8 mouse cellular contexts compared by ENCODE assay signal in the genomic region with DNA sequence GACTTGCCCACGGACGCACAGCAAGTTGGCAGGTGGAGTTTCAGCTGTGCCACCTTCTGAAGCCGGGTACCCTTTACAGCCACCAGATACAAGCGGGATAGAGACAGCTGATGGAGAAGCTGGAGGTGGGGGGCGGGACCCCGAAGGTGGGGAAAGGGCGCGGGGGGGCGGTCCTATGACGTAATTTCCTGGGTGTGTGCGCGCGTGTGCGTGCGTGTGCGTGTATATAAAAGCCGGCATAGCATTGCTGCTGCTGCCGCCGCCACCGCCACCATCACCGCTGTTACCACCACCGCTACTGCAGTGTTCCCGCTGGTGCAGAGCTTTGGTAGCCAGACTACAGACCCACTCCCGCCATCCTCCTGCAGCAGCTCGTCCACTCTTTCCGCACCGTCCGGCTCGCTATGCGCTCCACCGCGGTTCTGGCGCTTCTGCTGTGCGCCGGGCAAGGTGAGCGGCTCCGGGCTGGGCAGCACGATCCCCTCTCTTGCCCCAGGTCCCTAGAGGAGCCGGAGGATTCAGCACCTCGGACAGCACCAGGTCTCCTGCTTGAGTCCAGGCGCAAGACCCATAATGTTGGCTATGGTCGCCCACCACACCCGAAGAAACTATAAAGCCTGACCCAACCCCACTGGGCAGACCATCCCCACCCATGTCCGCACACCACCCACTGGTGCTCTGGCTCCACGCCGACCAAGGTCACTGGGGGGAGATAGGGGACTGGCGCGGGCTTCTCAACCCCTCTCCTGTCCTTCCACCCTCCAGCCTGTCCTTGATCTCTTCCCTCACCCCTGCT. TPM values are rescaled to one million over a fixed set of nuclear protein-coding genes. Genes with fewer than 3 reads are reported as not detected.
DNase-seq lines count a peak whose midpoint lies in the region; ATAC-seq and TF ChIP-seq lines count a peak whose summit lies in the region.

A gene (plus strand): TSS at position 249 of the 796 bp plus-strand sequence.

- H3K9me3 ChIP-seq in heart, embryonic 11.5 days (replicated peaks; ENCODE audit: control insufficient read depth, low read length), result no peaks in the 10 kb centered on the region
- no peaks in the 10 kb centered on the region for H3K9me3 ChIP-seq in kidney, embryonic 16.5 days (ENCODE audit: low read length)
- no peaks in the 10 kb centered on the region for H3K9me3 ChIP-seq in liver, embryonic 11.5 days (ENCODE audit: control insufficient read depth, low read length)

- TF ChIP-seq CTCF in thymus, adult 2 months (IDR thresholded peaks at IDR 0.05; ENCODE audit: borderline replicate concordance, control insufficient read depth, extremely low read depth, insufficient read depth, low read length, poor library complexity), result no peak
- TF ChIP-seq CTCF in testis, adult 2 months (IDR thresholded peaks at IDR 0.05; ENCODE audit: control insufficient read depth, insufficient read depth, insufficient replicate concordance, low read depth, low read length), result no peak

- no peak within 1 kb of the TSS for H3K27ac ChIP-seq in thymus, adult 2 months (ENCODE audit: control insufficient read depth, insufficient read depth, low read length)
- H3K27ac ChIP-seq in heart, embryonic 11.5 days (ENCODE audit: low read depth, low read length), result no peak within 1 kb of the TSS
- H3K27ac ChIP-seq in kidney, embryonic 16.5 days (ENCODE audit: low read length), result no peak within 1 kb of the TSS
- no peak within 1 kb of the TSS for H3K27ac ChIP-seq in liver, embryonic 11.5 days (ENCODE audit: low read depth, low read length)
- H3K27ac ChIP-seq in testis, adult 2 months (ENCODE audit: control insufficient read depth, insufficient read depth, low read depth, low read length), result no peak within 1 kb of the TSS

- no peaks in the 10 kb centered on the region for H3K36me3 ChIP-seq in thymus, adult 2 months (ENCODE audit: control insufficient read depth, insufficient read depth, low read length)
- no peaks in the 10 kb centered on the region for H3K36me3 ChIP-seq in heart, embryonic 11.5 days (ENCODE audit: control insufficient read depth, insufficient read depth, low read length)
- H3K36me3 ChIP-seq in kidney, embryonic 16.5 days (ENCODE audit: insufficient read depth, low read length), result no peaks in the 10 kb centered on the region
- H3K36me3 ChIP-seq in liver, embryonic 11.5 days (ENCODE audit: control insufficient read depth, insufficient read depth, low read length), result no peaks in the 10 kb centered on the region
- H3K36me3 ChIP-seq in testis, adult 2 months (ENCODE audit: control insufficient read depth, insufficient read depth, low read length), result no peaks in the 10 kb centered on the region

- H3K4me1 ChIP-seq in thymus, adult 2 months (replicated peaks; ENCODE audit: control insufficient read depth, insufficient read depth, low read length), result no peaks in the 10 kb centered on the region
- H3K4me1 ChIP-seq in heart, embryonic 11.5 days (ENCODE audit: control insufficient read depth, insufficient read depth, low read length), result no peaks in the 10 kb centered on the region
- H3K4me1 ChIP-seq in kidney, embryonic 16.5 days (ENCODE audit: insufficient read depth, low read length), result peaks cover 4% of the 10 kb centered on the region
- no peaks in the 10 kb centered on the region for H3K4me1 ChIP-seq in liver, embryonic 11.5 days (replicated peaks; ENCODE audit: control insufficient read depth, insufficient read depth, low read length)
- H3K4me1 ChIP-seq in testis, adult 2 months (ENCODE audit: control insufficient read depth, insufficient read depth, low read length), result peaks cover 8% of the 10 kb centered on the region

- 5% methylated on average over 48 of the region's 48 CpGs for WGBS in thymus, adult 2 months
- WGBS in heart, embryonic 11.5 days (ENCODE audit: insufficient replicate concordance), result 2% methylated on average over 48 of the region's 48 CpGs
- 3% methylated on average over 48 of the region's 48 CpGs for WGBS in kidney, embryonic 16.5 days
- WGBS in liver, embryonic 11.5 days, result 4% methylated on average over 48 of the region's 48 CpGs

- H3K4me3 ChIP-seq in thymus, adult 2 months (ENCODE audit: control insufficient read depth, insufficient read depth, low read length), result no peak within 1 kb of the TSS
- H3K4me3 ChIP-seq in heart, embryonic 11.5 days (ENCODE audit: low read depth, low read length), result peak within 1 kb of the TSS; percentile 8; the same call in 1 of the 2 replicates
- H3K4me3 ChIP-seq in kidney, embryonic 16.5 days (ENCODE audit: low read length), result peak within 1 kb of the TSS; percentile 33
- H3K4me3 ChIP-seq in liver, embryonic 11.5 days (ENCODE audit: low read depth, low read length), result peak within 1 kb of the TSS; percentile 27; the same call in 1 of the 2 replicates
- H3K4me3 ChIP-seq in testis, adult 2 months (ENCODE audit: control insufficient read depth, low read depth, low read length), result peak within 1 kb of the TSS; percentile 87

- H3K27me3 ChIP-seq in thymus, adult 2 months (ENCODE audit: control insufficient read depth, insufficient read depth, low read length), result no peaks in the 10 kb centered on the region; the same call in 1 of the 2 replicates
- peaks cover 41% of the 10 kb centered on the region for H3K27me3 ChIP-seq in heart, embryonic 11.5 days (ENCODE audit: control insufficient read depth, insufficient read depth, low read length)
- H3K27me3 ChIP-seq in kidney, embryonic 16.5 days (ENCODE audit: insufficient read depth, low read length), result peaks cover 23% of the 10 kb centered on the region
- H3K27me3 ChIP-seq in liver, embryonic 11.5 days (replicated peaks; ENCODE audit: control insufficient read depth, insufficient read depth, low read length), result peaks cover 27% of the 10 kb centered on the region
- H3K27me3 ChIP-seq in testis, adult 2 months (ENCODE audit: control insufficient read depth, insufficient read depth, low read length), result no peaks in the 10 kb centered on the region

- DNase-seq in thymus, adult 2 months, result peak; percentile 54
- no peak for DNase-seq in thymus, adult 18-20 months
- DNase-seq in embryo, embryonic 11.5 days (ENCODE audit: low read depth, low spot score), result peak; percentile 84
- DNase-seq in liver, embryonic 11.5 days (ENCODE audit: low spot score), result peak; percentile 87
- DNase-seq in naive thymus-derived CD4-positive, alpha-beta T cell, adult 2 months (ENCODE audit: low read depth), result peak; percentile 31

- H3K9ac ChIP-seq in heart, embryonic 11.5 days (ENCODE audit: low read depth, low read length), result no peak within 1 kb of the TSS
- no peak within 1 kb of the TSS for H3K9ac ChIP-seq in kidney, embryonic 16.5 days (replicated peaks; ENCODE audit: low read length)
- no peak within 1 kb of the TSS for H3K9ac ChIP-seq in liver, embryonic 11.5 days (ENCODE audit: low read depth, low read length)

- no peak for ATAC-seq in heart, embryonic 11.5 days (replicated peaks; ENCODE audit: insufficient number of reproducible peaks, low FRiP score, low TSS enrichment)
- ATAC-seq in kidney, embryonic 16.5 days (ENCODE audit: low FRiP score, low TSS enrichment), result peak; percentile 84
- ATAC-seq in liver, embryonic 11.5 days (replicated peaks; ENCODE audit: low FRiP score), result peak; percentile 59

- H3K4me2 ChIP-seq in heart, embryonic 11.5 days, result peak within 1 kb of the TSS; percentile 51
- H3K4me2 ChIP-seq in kidney, embryonic 16.5 days (replicated peaks; ENCODE audit: low read depth, low read length), result peak within 1 kb of the TSS; percentile 49
- H3K4me2 ChIP-seq in liver, embryonic 11.5 days, result peak within 1 kb of the TSS; percentile 58

- TF ChIP-seq POLR2A in thymus, adult 2 months (IDR thresholded peaks at IDR 0.05; ENCODE audit: control insufficient read depth, extremely low read depth, insufficient read depth, low read length, poor library complexity), result no peak
- TF ChIP-seq POLR2A in testis, adult 2 months (IDR thresholded peaks at IDR 0.05; ENCODE audit: control insufficient read depth, low read depth, low read length), result peak; percentile 43; the same call in 1 of the 2 replicates

RNA-seq across cellular contexts. Expression of the gene that starts here (rescaled TPM):
- polyA plus RNA-seq in thymus, adult 2 months (2012; rRNA removed), result 7.3 and 12.4 TPM in 2 replicates
- polyA plus RNA-seq in heart, embryonic 11.5 days (2014; fragmentation: Nextera tagmentation; extraction: Ambion mirVana), result 0.27 TPM in 1 of 2 replicates, not detected in the other
- polyA plus RNA-seq in kidney, embryonic 16.5 days (2015; fragmentation: Nextera tagmentation; extraction: Ambion mirVana), result 5.4 and 13.7 TPM in 2 replicates
- 0.88 and 1.5 TPM in 2 replicates for polyA plus RNA-seq in liver, embryonic 11.5 days (2014; fragmentation: Nextera tagmentation; extraction: Ambion mirVana)
- 8.5 and 14.1 TPM in 2 replicates for polyA plus RNA-seq in testis, adult 2 months (2012; rRNA removed)

Comparison
In these comparisons a context has a peak if more than half of its experiments do, and no peak if none do; other contexts are left out.
1. DNase-seq: peak in thymus, adult 2 months (single experiment), embryo, embryonic 11.5 days (single experiment), liver, embryonic 11.5 days (single experiment) and naive thymus-derived CD4-positive, alpha-beta T cell, adult 2 months (single experiment); none in thymus, adult 18-20 months (0 of 2).
2. Peak in every context shown above with its lines, with median percentiles within 50 percentile points of each other: H3K4me2 ChIP-seq.